Mouse (Mus musculus) lung, postnatal 0 days (tissue): ENCODE results near the gene Chrng. TPM values are rescaled to one million over a fixed set of nuclear protein-coding genes. Genes with fewer than 3 reads are reported as not detected.

Source experiments
- ATAC-seq: fragments of 200-750 bp; cut with Nextera tagmentation; 2 replicates; pipeline ENCODE4 v1.8.0; 2017; ENCODE audit warnings: moderate library complexity
- DNase-seq: peaks from one replicate; pipeline ENCODE4 v3.0.0-alpha.2; 2016; ENCODE audit warnings: low spot score
- H3K27ac ChIP-seq: fragments of 300-500 bp; sonication (generic); 2 replicates; pipeline ENCODE4 v1.5.1; 2014; ENCODE audit warnings: antibody characterized with exemption, mild to moderate bottlenecking, low read length, mixed read lengths
- H3K27me3 ChIP-seq: fragments of 300-500 bp; sonication (generic); replicated peaks from 2 replicates; pipeline ENCODE4 v1.6.1; 2014; ENCODE audit warnings: low read length, mixed read lengths; ENCODE audit not compliant: insufficient read depth
- H3K36me3 ChIP-seq: fragments of 300-500 bp; sonication (generic); 2 replicates; pipeline ENCODE4 v1.6.1; 2014; ENCODE audit warnings: low read length, mixed read lengths; ENCODE audit not compliant: insufficient read depth
- H3K4me1 ChIP-seq: fragments of 300-500 bp; sonication (generic); 2 replicates; pipeline ENCODE4 v1.6.1; 2014; ENCODE audit warnings: antibody characterized with exemption, low read depth, low read length, mixed read lengths; ENCODE audit not compliant: insufficient read depth
- H3K4me2 ChIP-seq: fragments of 300-500 bp; sonication (generic); replicated peaks from 2 replicates; pipeline ENCODE4 v1.6.1; 2014; ENCODE audit warnings: low read depth, mild to moderate bottlenecking, low read length, moderate library complexity, mixed read lengths
- H3K4me3 ChIP-seq: fragments of 300-500 bp; sonication (generic); 2 replicates; pipeline ENCODE4 v1.5.1; 2014; ENCODE audit warnings: low read depth, low read length
- H3K9ac ChIP-seq: fragments of 300-500 bp; sonication (generic); replicated peaks from 2 replicates; pipeline ENCODE4 v1.6.1; 2014; ENCODE audit warnings: low read depth, mild to moderate bottlenecking
- H3K9me3 ChIP-seq: fragments of 300-500 bp; sonication (generic); 2 replicates; pipeline ENCODE4 v1.6.1; 2016; ENCODE audit warnings: low read length, mixed read lengths
- CTCF ChIP-seq: IDR thresholded peaks from 2 replicates; pipeline ENCODE4 v1.5.1; 2016; ENCODE audit warnings: antibody characterized with exemption, mild to moderate bottlenecking
- EP300 ChIP-seq: IDR thresholded peaks from 2 replicates; pipeline ENCODE4 v1.6.1; 2016; ENCODE audit warnings: antibody characterized with exemption, mild to moderate bottlenecking, control low read depth
- WGBS: fragments of 180-500 bp; shearing (Covaris S2); extraction: QIAGEN DNeasy Blood & Tissue Kit; methylation state at CpG from one replicate; pipeline ENCODE4 v1.1.7; 2014; 5-methylcytosine and 5-hydroxymethylcytosine counted together
- polyA plus RNA-seq: library from polyadenylated mRNA; unstranded; fragments of >200 nt; fragmentation: Nextera tagmentation; extraction: Ambion mirVana; gene quantifications from 2 replicates; pipeline ENCODE4 v1.2.1, GENCODE M21; 2015

Gene Chrng
- polyA plus RNA-seq, 1 experiment from 2014 or later = 0.04 TPM

DNA sequence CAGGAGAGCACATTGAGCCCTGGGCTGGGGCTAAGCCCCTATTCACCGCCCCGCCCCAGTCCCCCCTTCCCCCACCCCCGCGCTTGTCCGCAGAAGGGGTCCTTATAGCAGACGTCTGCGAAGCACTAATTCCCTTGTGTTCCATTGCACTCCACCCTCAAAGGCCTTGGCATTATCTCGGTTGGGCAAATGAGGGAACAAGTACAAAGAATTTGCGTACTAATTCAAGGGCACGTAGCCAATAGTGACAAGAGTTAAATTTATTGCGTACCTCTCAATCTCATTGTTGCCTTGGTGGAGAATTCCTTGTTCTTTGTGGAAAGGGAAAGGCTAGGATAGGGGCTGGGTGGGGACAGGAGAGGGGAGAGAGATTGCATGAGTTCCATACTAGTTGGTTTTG is 53.2 kb downstream of the Chrng start:
- ATAC-seq (no peak), DNase-seq (no peak)
- Histone ChIP-seq H3K9me3 (no peaks in the 10 kb centered on the region), H3K4me2 (no peak overlapping the region), H3K36me3 (no peaks in the 10 kb centered on the region), H3K4me1 (no peaks in the 10 kb centered on the region), H3K4me3 (no peak overlapping the region), H3K27ac (no peak overlapping the region), H3K27me3 (peaks cover 30% of the 10 kb centered on the region), H3K9ac (no peak overlapping the region)
- TF ChIP-seq CTCF (no peak), EP300 (no peak)
- 27% methylated on average over 11 of the region's 11 CpGs for WGBS

DNA sequence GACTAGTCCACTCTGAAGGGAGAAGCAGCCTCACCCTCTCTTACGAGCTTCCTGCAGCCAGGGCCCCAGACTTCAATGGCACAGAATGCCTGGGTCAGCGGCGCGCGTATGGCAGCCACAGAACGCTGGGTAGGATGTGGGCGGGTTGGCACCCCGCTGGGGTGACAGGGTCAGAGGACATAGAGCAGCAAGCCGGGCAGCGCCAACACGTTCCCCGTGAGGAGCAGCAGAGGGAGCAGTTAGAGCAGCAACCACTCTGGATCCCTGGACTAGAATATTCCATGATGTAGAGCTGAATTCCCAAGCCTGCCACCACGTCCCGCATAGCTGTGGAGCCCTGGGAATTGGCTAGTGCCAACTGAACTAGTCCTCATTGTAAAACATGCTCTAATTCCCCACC is 54.0 kb downstream of the Chrng start:
- 20% methylated on average over 14 of the region's 14 CpGs for WGBS
- no peak overlapping the region for H3K4me2 ChIP-seq
- no peaks in the 10 kb centered on the region for H3K36me3 ChIP-seq
- H3K9me3 ChIP-seq = no peaks in the 10 kb centered on the region
- no peak overlapping the region for H3K27ac ChIP-seq
- H3K4me3 ChIP-seq = no peak overlapping the region
- H3K9ac ChIP-seq = no peak overlapping the region
- H3K27me3 ChIP-seq = peaks cover 37% of the 10 kb centered on the region
- TF ChIP-seq EP300 (no peak), CTCF (peak; percentile 42)
- H3K4me1 ChIP-seq = no peaks in the 10 kb centered on the region
- ATAC-seq (no peak), DNase-seq (peak; percentile 13)

DNA sequence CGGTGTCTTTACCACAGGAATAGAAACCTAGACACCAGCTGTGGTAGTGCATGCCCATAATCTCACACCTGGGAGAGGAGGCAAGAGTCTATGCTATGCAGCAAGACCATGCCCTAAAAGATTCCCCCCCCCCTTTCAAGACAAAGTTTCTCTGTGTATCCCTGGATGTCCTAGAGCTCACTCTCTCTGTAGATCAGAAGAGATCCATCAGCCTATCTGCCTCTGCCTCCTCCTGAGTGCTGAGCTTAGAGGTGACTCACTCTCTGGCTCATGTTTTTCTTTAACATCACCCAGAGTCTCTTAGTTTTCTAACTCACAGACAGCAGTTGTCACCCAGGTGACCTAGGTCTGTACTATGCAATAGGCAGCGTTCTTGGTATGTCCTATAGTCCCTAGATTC is 54.9 kb downstream of the Chrng start:
- DNase-seq (no peak), ATAC-seq (no peak)
- H3K4me1 ChIP-seq = 0 out of 2 replicates have a peak, but pooled peaks cover 4% of the 10 kb centered on the region
- H3K9me3 ChIP-seq = no peaks in the 10 kb centered on the region
- H3K27ac ChIP-seq = no peak overlapping the region
- H3K4me2 ChIP-seq = no peak overlapping the region
- no peak overlapping the region for H3K4me3 ChIP-seq
- H3K36me3 ChIP-seq = no peaks in the 10 kb centered on the region
- WGBS = 73% methylated on average over 2 of the region's 2 CpGs
- TF ChIP-seq CTCF (no peak), EP300 (no peak)
- H3K27me3 ChIP-seq = peaks cover 43% of the 10 kb centered on the region
- H3K9ac ChIP-seq = no peak overlapping the region

Other genes with a start within 250 kb of the Chrng start
- gene Alppl2, start 114.7 kb upstream of the Chrng start, polyA plus RNA-seq = 0.06 TPM in 1 of 2 replicates, not detected in the other
- gene Alpi, start 103.1 kb upstream of the Chrng start, polyA plus RNA-seq = not detected in 2 replicates
- gene Akp3, start 79.7 kb upstream of the Chrng start, polyA plus RNA-seq = not detected in 2 replicates
- 0.17 and 0.39 TPM in 2 replicates for gene Ecel1, start 48.1 kb upstream of the Chrng start, polyA plus RNA-seq
- not detected in 2 replicates for gene Prss56, start 21.3 kb upstream of the Chrng start, polyA plus RNA-seq
- not detected in 2 replicates for gene Chrnd, start 14.1 kb upstream of the Chrng start, polyA plus RNA-seq
- 110 and 118 TPM in 2 replicates for gene Eif4e2, start 9.3 kb downstream of the Chrng start, polyA plus RNA-seq
- 0.24 and 0.69 TPM in 2 replicates for gene Efhd1, start 59.7 kb downstream of the Chrng start, polyA plus RNA-seq
- 29.6 and 33.0 TPM in 2 replicates for gene Gigyf2, start 122.3 kb downstream of the Chrng start, polyA plus RNA-seq
- gene Kcnj13, start 190.1 kb downstream of the Chrng start, polyA plus RNA-seq = 41.4 and 48.7 TPM in 2 replicates